Mouse (Mus musculus) neural tube, embryonic 13.5 days (tissue): ENCODE measurements around the gene Sall4. TPM values are rescaled to one million over a fixed set of nuclear protein-coding genes. Genes with fewer than 3 reads are reported as not detected.

Experiments
- ATAC-seq: fragments of 200-750 bp; cut with Nextera tagmentation; 2 replicates; pipeline ENCODE4 v1.8.0; 2017; ENCODE audit warnings: low read depth, mild to moderate bottlenecking, moderate TSS enrichment, moderate library complexity
- H3K27ac ChIP-seq: fragments of 300-500 bp; sonication (generic); replicated peaks from 2 replicates; pipeline ENCODE4 v1.5.1; 2015; ENCODE audit warnings: moderate library complexity, mild to moderate bottlenecking, inconsistent platforms
- H3K27me3 ChIP-seq: fragments of 300-500 bp; sonication (generic); 2 replicates; pipeline ENCODE4 v1.6.1; 2015; ENCODE audit warnings: mild to moderate bottlenecking, inconsistent platforms
- H3K36me3 ChIP-seq: fragments of 300-500 bp; sonication (generic); 2 replicates; pipeline ENCODE4 v1.6.1; 2015; ENCODE audit warnings: mild to moderate bottlenecking, inconsistent platforms
- H3K4me1 ChIP-seq: fragments of 300-500 bp; sonication (generic); replicated peaks from 2 replicates; pipeline ENCODE4 v1.6.1; 2015; ENCODE audit warnings: inconsistent platforms
- H3K4me2 ChIP-seq: fragments of 300-500 bp; sonication (generic); 2 replicates; pipeline ENCODE4 v1.6.1; 2015; ENCODE audit warnings: inconsistent platforms, mild to moderate bottlenecking, moderate library complexity
- H3K4me3 ChIP-seq: fragments of 300-500 bp; sonication (generic); 2 replicates; pipeline ENCODE4 v1.5.1; 2015; ENCODE audit warnings: mild to moderate bottlenecking, inconsistent platforms
- H3K9ac ChIP-seq: fragments of 300-500 bp; sonication (generic); 2 replicates; pipeline ENCODE4 v1.6.1; 2015; ENCODE audit warnings: moderate library complexity, mild to moderate bottlenecking, inconsistent platforms
- H3K9me3 ChIP-seq: fragments of 300-500 bp; sonication (generic); 2 replicates; pipeline ENCODE4 v1.6.1; 2016; ENCODE audit warnings: inconsistent platforms
- WGBS: fragments of 180-500 bp; shearing (Covaris S2); methylation state at CpG from one replicate; pipeline ENCODE4 v1.1.7; 2015; 5-methylcytosine and 5-hydroxymethylcytosine counted together
- polyA plus RNA-seq: library from polyadenylated mRNA; unstranded; fragments of >200 nt; fragmentation: Nextera tagmentation; extraction: Ambion mirVana; gene quantifications from 2 replicates; pipeline ENCODE4 v1.2.1, GENCODE M21; 2015

The Sall4 gene
- polyA plus RNA-seq, 1 experiment from 2014 or later = 0.81 TPM

DNA sequence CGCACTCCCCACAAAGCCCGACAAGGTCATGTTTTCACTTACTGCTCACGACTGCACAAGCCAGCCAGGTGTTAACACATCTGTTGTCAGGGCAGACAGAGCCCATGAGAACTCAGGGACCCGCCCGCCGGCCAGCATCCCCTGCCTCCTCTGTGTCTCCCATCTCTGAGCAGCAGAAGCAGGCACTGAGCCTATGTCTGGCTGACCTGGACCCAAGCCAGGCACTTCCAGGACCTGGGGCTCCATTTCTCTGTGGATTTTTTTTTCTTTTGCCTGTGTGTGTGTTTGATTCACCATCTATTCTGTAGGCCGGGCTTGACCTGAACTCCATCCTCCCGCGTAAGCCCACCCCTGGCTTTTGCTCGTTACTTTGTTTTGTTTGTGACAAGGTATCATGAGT is 49.0 kb downstream of the Sall4 start:
- ATAC-seq = 0 out of 2 replicates have a peak, but pooled peaks have one; percentile 11
- Histone ChIP-seq H3K27ac (no peak overlapping the region), H3K36me3 (peaks cover 6% of the 10 kb centered on the region; the same call in 1 of the 2 replicates), H3K27me3 (no peaks in the 10 kb centered on the region), H3K9ac (no peak overlapping the region), H3K4me1 (peaks cover 32% of the 10 kb centered on the region), H3K4me2 (no peak overlapping the region), H3K4me3 (no peak overlapping the region), H3K9me3 (no peaks in the 10 kb centered on the region)
- 77% methylated on average over 10 of the region's 10 CpGs for WGBS

GRCm38 (mm10) chr2:168718267-168718666 is 49.5 kb downstream of the Sall4 start:
- no peak overlapping the region for H3K4me2 ChIP-seq
- H3K36me3 ChIP-seq = peaks cover 5% of the 10 kb centered on the region; the same call in 1 of the 2 replicates
- ATAC-seq = no peak
- H3K4me3 ChIP-seq = no peak overlapping the region
- H3K27me3 ChIP-seq = no peaks in the 10 kb centered on the region
- no peaks in the 10 kb centered on the region for H3K9me3 ChIP-seq
- no peak overlapping the region for H3K27ac ChIP-seq
- peaks cover 32% of the 10 kb centered on the region for H3K4me1 ChIP-seq
- no peak overlapping the region for H3K9ac ChIP-seq
- WGBS = 85% methylated on average over 2 of the region's 2 CpGs

GRCm38 (mm10) chr2:168712199-168713176 is 55.3 kb downstream of the Sall4 start:
- Histone ChIP-seq H3K4me1 (peaks cover 25% of the 10 kb centered on the region), H3K9me3 (no peaks in the 10 kb centered on the region), H3K27me3 (no peaks in the 10 kb centered on the region), H3K36me3 (peaks cover 33% of the 10 kb centered on the region), H3K4me2 (no peak overlapping the region), H3K27ac (0 out of 2 replicates have a peak overlapping the region, but pooled peaks have one; percentile 18), H3K4me3 (no peak overlapping the region), H3K9ac (no peak overlapping the region)
- WGBS = 81% methylated on average over 20 of the region's 20 CpGs
- ATAC-seq = no peak

DNA sequence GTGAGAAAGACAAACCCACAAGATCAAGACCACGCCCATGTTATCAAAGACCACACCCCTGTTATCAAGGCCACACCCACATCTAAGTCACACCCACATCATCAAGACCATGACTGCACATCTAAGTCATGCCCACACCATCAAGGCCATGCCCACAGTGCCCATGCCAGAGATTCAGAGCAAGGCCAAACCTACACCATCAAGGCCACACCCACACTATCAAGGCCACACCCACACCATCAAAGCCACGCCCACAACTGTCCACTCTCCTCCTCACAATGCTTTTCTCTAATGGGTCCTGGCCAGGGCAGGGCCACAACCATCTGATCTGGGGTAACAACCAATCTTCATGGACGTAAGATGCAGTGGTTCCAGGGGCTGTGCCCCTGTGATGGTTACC is 56.8 kb downstream of the Sall4 start:
- Histone ChIP-seq H3K9ac (no peak overlapping the region), H3K27ac (no peak overlapping the region), H3K4me3 (no peak overlapping the region), H3K4me1 (0 out of 2 replicates have a peak, but pooled peaks cover 12% of the 10 kb centered on the region), H3K9me3 (no peaks in the 10 kb centered on the region), H3K36me3 (peaks cover 46% of the 10 kb centered on the region), H3K27me3 (no peaks in the 10 kb centered on the region), H3K4me2 (no peak overlapping the region)
- WGBS = 90% methylated on average over 3 of the region's 3 CpGs
- no peak for ATAC-seq

DNA sequence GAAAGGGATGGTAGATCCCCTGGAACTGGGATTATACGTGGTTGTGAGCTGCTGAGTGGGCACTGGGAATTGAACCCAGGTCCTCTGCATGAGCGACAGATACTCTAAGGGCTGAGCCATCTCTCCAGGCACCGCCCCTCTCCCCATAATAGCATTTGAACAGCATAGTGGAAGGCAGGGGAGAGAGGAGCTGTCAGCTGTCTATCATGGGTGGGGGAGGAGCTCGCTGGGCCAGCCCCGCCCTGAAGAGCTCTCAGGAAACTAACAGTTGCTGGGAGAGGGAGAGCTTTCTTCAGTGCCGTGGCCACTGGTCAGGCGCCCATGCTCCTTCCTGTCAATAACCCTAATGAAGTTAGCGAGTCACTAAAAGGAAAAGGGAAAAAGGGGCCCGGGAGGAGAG is 60.0 kb downstream of the Sall4 start:
- Histone ChIP-seq H3K27me3 (no peaks in the 10 kb centered on the region), H3K9me3 (no peaks in the 10 kb centered on the region), H3K9ac (no peak overlapping the region), H3K27ac (no peak overlapping the region), H3K4me3 (no peak overlapping the region), H3K4me2 (no peak overlapping the region), H3K36me3 (peaks cover 76% of the 10 kb centered on the region), H3K4me1 (peaks cover 5% of the 10 kb centered on the region)
- no peak for ATAC-seq
- WGBS = 50% methylated on average over 9 of the region's 9 CpGs

GRCm38 (mm10) chr2:168702266-168702665 is 65.5 kb downstream of the Sall4 start:
- H3K9ac ChIP-seq = no peak overlapping the region
- peak; percentile 40; the same call in 1 of the 2 replicates for ATAC-seq
- H3K4me1 ChIP-seq = peaks cover 11% of the 10 kb centered on the region
- H3K36me3 ChIP-seq = peaks cover 93% of the 10 kb centered on the region
- no peak overlapping the region for H3K4me2 ChIP-seq
- no peaks in the 10 kb centered on the region for H3K9me3 ChIP-seq
- 41% methylated on average over 13 of the region's 13 CpGs for WGBS
- H3K27me3 ChIP-seq = no peaks in the 10 kb centered on the region
- H3K27ac ChIP-seq = peak overlapping the region; percentile 59
- no peak overlapping the region for H3K4me3 ChIP-seq

Other genes starting within 250 kb of the Sall4 start
- 1.7 and 1.8 TPM in 2 replicates for gene Nfatc2, start 166.3 kb downstream of the Sall4 start, polyA plus RNA-seq
- gene Atp9a, start 25.5 kb downstream of the Sall4 start, polyA plus RNA-seq = 58.9 and 72.6 TPM in 2 replicates
- 23.9 and 25.1 TPM in 2 replicates for gene Zfp64, start 187.6 kb upstream of the Sall4 start, polyA plus RNA-seq